Mouse (Mus musculus) NIH3T3 (cell line): ENCODE results near the gene Lpxn.

ENCODE experiments used
- DNase-seq: peaks from one replicate; pipeline ENCODE4 v3.0.0-alpha.2; 2012; ENCODE audit warnings: low read depth

Lpxn gene

GRCm38 (mm10) chr19:12795511-12796327 is at the start of gene Lpxn, which contains the start of gene Zfp91:
Gene Lpxn, plus strand, starts transcription at chr19:12796193.
Gene Zfp91, minus strand, starts transcription at chr19:12796126.
- DNase-seq = peak; percentile 100

GRCm38 (mm10) chr19:12756286-12756685 is 39.7 kb upstream of the Lpxn start:
- peak; percentile 32 for DNase-seq

- DNase-seq = no peak
Observed at GRCm38 (mm10) chr19:12758936-12759478, 37.0 kb upstream of the Lpxn start.

GRCm38 (mm10) chr19:12759656-12760055 is 36.3 kb upstream of the Lpxn start:
- peak; percentile 71 for DNase-seq

GRCm38 (mm10) chr19:12762212-12763130 is 33.5 kb upstream of the Lpxn start:
- DNase-seq = peak; percentile 82

- peak; percentile 33 for DNase-seq
Observed at GRCm38 (mm10) chr19:12765308-12765707, 30.7 kb upstream of the Lpxn start, which contains the start of gene Cntf. Gene Cntf, minus strand, starts transcription at chr19:12765632.

GRCm38 (mm10) chr19:12770888-12771287 is 25.1 kb upstream of the Lpxn start:
- DNase-seq = peak; percentile 93

- peak; percentile 66 for DNase-seq
Observed at GRCm38 (mm10) chr19:12780437-12780836, 15.6 kb upstream of the Lpxn start.

GRCm38 (mm10) chr19:12786803-12787395 is 9.1 kb upstream of the Lpxn start:
- no peak for DNase-seq

- no peak for DNase-seq
Observed at GRCm38 (mm10) chr19:12787721-12788120, 8.3 kb upstream of the Lpxn start.

GRCm38 (mm10) chr19:12792374-12792773 is 3.6 kb upstream of the Lpxn start:
- no peak for DNase-seq

GRCm38 (mm10) chr19:12794056-12795044 is 1.6 kb upstream of the Lpxn start:
- peak; percentile 97 for DNase-seq

- no peak for DNase-seq
Observed at GRCm38 (mm10) chr19:12795110-12795509, 883 bp upstream of the Lpxn start.

- DNase-seq = peak; percentile 92
Observed at GRCm38 (mm10) chr19:12796328-12796931, 437 bp downstream of the Lpxn start.

- DNase-seq = peak; percentile 82
Observed at GRCm38 (mm10) chr19:12797071-12797470, 1.1 kb downstream of the Lpxn start.

GRCm38 (mm10) chr19:12798404-12798803 is 2.4 kb downstream of the Lpxn start:
- DNase-seq = no peak

- no peak for DNase-seq
Observed at GRCm38 (mm10) chr19:12799081-12799480, 3.1 kb downstream of the Lpxn start.

- no peak for DNase-seq
Observed at GRCm38 (mm10) chr19:12800621-12801020, 4.6 kb downstream of the Lpxn start.

GRCm38 (mm10) chr19:12801046-12801445 is 5.1 kb downstream of the Lpxn start:
- DNase-seq = no peak

GRCm38 (mm10) chr19:12802830-12803229 is 6.8 kb downstream of the Lpxn start:
- DNase-seq = no peak
